Mouse (Mus musculus) layer of hippocampus, adult 9-10 months (tissue): ENCODE results near the gene Bspry.

Experiments
- DNase-seq: peaks from one replicate; pipeline ENCODE4 v3.0.0; 2022; ENCODE audit warnings: low spot score

The Bspry gene

DNA sequence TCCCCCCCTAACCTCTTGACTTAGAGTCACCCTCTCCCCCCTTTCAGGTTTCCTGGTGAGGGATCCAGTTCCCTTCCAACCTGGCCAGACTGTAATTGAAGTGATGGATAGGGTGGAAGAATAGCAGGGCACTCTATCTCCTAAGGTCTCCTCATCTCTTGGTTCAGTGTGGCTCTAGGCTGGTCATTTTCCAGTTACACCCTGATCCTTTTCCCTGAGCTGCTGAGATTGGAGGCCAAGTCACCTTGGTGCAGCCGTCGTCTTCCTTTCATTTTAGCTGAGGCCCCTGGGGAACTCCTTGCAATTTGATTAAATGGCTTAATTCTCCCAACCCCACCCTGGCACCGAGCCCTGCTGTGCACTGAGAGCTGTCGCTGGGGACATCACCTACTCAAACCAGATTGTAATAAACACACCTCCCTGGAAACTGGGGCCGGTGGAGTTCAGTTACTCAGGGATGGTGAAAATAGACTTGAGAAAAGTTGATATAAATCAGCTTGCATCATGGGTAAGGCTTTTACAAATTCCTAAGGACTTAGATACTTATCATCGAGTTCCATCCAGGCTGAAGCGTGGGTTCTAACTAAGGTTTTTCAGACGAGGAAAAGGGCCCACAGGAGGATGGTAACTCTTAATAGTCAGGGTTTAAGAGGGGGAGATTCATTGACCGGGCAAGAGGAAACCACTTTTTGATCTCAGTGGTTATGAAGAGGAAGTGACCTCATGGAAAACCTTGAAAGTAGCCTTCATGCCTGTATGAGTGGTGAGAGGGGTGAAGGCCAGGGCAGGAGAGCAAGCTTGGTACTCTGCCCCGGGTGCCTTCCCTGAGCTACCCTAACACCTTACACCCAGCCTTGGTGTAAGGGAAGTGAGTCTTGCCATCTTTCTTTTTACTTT, 1.1 kb downstream of the Bspry start:
- no peak for DNase-seq

DNA sequence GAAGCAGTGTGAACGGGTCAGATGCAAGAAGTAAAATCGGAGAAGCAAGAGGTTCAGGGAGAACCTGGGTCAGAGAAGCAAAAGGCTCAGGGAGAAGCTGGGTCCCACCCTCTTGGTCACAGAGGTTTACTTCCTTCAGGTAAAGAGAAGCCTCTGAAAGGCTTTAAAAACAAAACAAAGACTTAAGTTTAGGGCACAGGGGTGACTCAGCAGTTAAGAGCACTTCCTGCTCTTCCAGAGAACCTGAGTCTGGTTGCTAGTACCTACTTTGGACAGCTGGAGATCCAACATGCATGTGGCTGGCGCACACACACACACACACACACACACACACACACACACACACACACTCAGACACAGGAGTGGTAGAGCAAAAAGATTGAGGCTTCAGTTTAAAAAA, 5.1 kb downstream of the Bspry start:
- no peak for DNase-seq

DNA sequence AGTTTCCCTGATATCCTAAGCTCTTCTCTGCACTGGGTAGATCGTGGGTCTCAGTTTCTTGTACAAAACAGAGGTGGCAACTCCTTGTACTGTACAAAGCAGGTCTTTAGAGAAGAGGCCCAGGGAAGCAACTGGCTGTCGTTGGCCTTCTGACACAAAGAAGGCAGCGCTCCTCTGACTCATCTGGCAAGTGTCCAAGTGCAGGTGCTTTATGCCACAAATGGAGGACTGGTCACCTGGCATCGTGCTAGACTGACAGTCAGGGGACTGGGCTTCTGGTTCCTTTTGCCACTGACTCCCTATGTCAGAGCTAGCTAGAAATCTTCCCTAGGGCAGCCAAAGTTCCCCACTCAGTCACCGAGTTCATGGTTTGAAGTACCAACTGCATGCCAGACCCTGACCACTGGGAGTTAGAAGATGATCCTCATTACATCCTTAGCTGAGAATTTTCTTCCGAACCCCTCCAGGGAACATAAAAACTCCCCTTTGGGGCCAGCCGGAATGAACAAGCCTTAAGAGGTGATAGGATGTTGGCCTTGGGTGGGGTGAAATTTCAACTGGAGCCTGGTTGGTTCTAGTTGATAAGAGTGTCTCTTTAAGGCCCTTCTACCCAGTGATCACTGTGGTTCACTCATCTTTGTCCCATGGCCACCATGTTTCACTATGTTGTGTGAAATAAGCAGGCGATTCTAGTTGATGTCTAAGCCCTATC, 5.8 kb downstream of the Bspry start:
- DNase-seq, result no peak

DNA sequence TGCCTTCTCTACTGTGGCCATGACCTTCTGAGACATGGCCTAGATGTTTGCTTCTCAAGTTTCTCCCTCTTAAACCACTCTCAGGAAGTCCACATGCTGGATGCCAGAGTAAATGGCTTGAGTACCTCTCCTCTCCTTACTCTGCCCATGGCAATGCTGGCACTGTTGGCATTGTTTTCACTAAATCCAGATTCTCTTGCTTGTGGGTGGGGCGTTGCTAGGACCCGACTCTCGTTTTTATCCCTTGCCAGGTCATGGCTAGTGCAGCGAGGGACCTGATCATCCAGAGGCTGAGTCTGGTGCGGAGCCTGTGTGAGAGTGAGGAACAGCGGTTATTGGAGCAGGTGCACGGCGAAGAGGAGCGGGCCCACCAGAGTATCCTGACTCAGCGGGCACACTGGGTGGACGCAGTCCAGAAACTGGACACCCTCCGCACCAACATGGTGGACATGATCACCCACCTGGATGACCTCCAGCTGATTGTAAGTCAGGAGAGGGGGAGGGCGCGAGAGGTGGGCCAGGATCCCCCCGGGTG, 6.4 kb downstream of the Bspry start:
- no peak for DNase-seq

DNA sequence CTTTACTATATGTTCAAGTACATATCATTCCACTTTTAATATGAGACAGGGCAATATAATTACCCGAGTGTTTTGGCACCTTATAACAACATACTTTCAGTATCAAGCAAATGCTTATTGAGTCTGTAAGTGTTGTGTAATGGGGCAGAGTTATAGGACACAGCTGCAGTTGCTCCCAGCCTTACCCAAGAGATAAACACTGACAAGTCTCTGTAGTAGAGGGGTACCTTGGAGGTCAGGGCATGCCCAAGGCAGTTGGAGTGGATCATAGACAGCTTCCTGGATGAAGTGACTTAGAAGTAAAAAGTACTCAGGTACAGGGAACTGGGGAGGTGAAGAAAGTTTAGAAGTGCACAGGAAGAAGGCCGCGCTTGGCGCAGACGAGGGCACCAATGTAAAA, 7.3 kb downstream of the Bspry start:
- DNase-seq, result no peak

DNA sequence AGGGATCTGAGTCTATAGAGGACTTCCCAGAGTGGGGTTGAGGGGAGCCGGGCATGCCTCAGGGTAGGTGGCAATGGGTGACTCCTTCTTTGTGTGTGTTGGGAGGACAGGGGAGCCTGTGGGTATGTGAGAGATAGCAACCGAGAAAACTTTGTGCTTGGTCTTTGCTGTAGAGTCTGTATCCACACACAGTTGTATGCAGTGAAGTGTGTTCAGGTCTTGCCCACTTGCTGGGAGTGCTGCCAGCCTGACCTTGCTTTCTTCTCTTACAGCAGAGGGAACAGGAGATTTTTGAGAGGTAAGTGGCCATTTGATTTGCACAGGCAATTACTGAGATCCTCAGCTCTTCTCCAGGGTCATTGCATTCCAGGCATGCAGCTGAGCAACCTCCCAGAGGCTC, 8.1 kb downstream of the Bspry start:
- no peak for DNase-seq

DNA sequence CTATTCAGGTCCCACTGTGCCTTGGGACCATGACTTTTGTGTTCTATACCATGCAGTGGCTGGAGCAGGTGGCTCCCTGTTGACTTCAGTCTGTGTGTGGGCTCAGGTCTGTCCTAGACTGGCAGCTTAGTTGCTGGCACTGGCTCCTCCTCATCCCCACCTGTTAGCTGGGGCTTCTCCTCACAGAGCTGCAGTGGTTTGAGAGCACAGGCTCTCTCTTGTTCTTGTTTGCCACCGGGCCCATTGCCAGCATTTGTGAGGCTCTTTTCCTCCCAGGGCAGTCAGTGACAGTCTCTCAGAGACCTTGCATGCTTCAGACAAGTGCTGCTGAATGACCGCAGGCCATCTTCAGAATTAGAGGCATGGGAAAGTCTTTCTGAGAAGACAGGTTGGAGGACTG, 12.8 kb downstream of the Bspry start:
- DNase-seq, result no peak

DNA sequence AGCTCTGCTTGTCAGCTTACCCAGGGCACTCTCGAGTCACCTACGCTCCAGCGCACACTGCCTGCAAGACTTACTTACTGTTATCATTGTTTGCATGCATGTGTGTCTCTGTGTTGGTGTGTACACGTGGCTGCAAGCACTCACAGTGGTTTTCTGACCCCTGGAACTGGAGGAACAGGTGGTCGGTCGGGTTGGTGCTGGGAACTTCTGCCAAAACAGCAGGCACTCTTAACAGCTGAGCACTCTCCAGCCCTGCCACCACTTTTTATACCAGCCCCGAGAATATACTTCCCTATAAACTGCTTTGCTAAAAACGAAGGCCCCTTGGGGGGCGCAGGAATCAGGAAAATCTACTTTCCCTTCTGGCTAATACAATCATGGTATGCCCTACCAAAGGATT, 14.4 kb downstream of the Bspry start:
- DNase-seq, result no peak

DNA sequence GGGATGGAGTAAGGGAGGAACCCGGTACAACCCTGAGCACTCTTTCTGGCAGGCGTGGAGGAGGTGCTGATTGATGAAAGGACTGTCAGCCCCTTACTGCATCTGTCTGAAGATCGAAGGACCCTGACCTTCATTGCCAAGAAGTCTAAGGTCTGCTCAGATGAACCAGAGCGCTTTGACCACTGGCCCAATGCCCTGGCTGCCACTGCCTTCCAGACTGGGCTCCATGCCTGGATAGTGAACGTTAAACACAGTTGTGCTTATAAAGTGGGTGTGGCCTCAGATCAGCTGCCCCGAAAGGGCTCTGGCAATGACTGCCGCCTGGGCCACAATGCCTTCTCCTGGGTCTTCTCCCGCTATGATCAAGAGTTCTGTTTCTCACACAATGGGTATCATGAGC, 16.1 kb downstream of the Bspry start:
- DNase-seq, result no peak

DNA sequence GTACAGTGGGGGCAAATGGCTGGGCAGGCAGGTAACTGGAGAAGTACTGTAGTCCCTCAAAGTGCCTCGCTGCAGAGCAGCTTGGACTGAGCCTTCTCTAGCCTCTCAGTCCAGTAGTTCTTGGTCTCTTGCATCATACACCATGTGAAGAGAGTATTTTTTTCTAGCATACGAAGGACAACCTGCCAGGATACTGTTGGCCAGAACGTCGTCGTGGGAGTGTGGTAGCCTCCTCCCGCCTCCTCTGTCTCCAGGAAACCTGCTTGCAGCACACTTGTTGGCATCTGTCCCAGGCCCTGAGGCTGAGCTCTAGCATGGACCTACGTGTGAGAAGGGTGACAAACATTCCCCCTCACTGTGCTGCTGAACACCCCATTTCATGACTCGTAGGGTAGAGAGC, 17.0 kb downstream of the Bspry start:
- no peak for DNase-seq

DNA sequence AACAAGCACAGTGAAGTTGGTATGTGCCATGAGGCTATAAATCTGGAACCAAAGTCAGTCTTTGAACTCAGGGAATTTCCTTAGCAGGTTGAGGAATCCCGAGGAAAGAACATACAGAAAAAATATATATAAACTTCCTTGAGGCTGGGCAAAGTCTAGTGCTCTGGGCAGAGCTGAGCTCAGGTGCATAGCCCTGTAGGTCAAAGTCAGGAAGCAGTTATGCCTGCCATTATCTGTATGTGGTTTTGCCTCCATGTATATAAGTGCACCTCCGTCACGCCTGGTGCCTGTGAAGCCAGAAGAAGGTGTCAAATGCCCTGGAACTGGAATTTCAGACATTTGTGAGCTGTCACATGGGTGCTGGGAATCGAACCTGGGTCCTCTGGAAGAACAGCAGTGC, 20.9 kb downstream of the Bspry start:
- no peak for DNase-seq

DNA sequence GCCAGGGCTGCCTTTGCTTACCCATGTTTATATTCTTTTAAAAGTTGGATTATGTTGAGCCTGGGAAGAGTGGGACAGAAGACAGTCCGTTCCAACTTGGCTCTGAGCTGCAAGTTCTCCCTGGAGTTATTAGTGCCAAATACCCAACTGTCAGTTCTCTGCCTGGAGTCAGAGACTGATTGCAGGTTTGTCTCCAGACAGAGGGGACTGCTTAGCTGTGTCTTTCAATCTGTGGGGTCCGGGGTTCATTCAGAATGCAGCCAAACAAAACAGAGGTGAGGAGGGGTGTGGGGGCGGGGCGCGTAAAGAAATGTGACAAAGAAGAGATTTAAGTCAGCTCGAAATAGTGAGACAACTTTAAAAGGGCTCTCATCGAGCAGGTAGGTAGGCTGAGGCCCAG, 21.7 kb downstream of the Bspry start:
- no peak for DNase-seq

DNA sequence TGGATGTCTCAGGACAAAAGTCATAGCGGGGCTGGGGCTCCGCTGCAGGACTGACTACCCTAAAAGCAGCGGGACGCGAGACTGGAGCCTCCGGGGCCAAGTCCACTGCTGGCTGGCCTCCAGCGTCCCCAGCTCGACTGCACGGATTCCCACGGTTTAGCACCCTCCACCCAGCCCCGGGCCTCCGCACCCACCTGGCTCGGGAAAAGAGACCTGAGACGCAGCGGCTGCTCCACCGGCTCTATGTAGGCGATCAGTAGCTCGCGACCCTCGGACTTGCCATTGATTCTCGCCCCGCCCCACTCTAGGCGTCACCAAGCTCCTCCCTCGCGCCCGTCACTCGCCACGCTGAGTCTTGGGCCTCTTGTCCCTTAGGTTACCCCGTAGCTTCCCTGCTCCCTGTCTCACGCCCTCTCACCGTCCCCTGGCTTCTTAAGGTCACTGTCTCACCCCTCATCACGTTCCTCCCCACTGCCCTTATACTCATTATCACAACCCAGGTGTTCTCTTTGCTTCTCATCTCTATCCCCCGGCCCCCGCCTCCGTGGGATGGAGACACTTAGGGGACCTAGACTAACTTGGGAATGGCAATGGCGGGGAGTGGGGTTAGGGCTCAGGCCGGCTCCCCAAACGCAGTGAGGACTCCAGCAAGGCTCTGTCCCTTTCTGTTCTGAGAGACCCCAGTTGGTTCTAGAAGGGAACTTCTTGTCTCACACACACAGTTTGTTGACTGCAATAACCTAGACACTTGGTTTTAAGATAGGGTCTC, 22.3 kb downstream of the Bspry start:
- DNase-seq, result peak; percentile 80

DNA sequence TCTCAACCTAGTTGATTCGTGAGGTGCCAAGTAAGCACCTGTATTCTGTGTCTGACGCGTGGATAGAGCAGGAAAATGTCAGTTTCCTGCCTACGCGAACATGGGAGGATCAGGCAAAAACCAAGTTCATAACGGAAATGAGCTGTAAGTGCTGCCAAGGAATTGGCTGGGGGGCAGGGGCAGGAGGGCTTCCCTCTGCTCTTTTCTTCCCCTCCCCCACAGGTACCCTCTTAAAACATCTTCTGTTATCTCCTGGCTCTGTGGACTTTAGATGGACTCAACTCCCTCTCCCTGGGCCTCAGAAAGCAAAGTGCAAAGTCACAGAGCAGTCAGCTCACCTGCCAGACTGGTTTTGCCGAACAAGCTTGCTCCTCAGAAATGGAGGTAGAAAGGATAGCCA, 23.1 kb downstream of the Bspry start:
- DNase-seq, result no peak

DNA sequence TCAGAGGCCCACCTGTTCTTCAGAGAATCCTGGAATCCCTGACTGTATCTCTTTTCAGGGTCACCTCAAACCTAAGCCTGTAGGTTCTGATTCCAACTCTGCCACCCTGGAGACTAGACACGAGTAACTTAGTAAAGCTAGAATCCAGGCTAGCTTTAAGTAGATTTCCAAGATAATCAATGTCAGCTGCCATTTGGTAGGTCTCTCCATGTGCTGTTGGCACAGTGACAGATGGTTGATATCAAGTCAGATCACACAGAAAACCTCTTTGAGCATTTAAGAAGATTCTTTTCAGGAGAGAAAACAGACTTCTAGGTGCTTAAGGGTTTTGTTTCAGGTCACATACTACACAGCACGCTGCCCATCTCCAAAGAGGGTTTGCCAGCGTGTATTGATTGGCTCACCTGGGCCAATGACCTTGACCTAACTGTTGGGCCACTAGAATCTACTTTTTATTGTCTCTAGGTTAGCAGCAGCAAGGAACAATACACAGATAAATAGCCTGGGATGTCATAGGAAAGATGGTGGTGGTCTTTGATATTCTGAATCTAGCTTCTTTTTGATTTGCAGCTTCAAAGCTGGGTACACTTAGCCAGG, 23.6 kb downstream of the Bspry start, which contains the start of gene Hdhd3:
Hdhd3 (minus strand) TSS at position 94 of the 597 bp plus-strand sequence.
- DNase-seq, result no peak

DNA sequence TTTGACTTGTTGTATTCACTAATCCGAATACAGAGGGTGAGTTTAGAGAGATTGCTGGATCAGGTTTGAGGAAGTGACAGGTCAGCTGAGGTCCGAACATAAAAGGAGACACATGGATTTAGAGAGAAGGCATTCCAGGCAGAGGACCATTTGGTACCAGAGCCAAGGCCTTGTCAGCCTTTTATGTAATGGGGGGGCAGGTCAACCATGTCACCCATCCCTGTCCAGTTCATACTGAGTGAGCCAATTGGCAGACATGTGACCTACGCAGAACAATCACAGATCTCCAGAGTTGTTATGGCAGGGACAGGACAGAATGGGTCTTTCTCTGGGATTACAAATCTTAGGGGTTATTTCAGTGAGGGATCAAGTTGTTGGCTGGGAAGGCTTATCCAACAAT, 26.1 kb downstream of the Bspry start:
- DNase-seq, result no peak

DNA sequence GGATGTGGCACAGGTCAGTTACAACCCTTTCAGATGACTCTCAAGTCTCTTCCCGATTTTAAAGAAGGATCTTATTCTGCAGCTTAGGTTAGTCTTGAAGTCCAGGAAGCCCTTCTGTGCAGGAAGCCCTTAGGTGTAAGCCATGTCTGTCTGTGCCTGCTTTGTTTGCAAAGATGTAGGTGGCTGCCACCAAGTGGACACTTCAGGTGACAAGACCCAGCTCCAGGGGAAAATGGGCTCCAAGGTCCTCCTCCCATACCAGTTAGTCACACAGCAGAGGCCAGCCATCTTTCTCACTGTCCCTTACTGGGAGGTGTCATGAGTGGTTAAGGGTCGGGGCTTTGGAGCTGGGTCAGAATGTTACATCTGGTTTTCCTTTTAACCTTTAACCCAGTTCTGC, 26.9 kb downstream of the Bspry start:
- DNase-seq, result no peak

DNA sequence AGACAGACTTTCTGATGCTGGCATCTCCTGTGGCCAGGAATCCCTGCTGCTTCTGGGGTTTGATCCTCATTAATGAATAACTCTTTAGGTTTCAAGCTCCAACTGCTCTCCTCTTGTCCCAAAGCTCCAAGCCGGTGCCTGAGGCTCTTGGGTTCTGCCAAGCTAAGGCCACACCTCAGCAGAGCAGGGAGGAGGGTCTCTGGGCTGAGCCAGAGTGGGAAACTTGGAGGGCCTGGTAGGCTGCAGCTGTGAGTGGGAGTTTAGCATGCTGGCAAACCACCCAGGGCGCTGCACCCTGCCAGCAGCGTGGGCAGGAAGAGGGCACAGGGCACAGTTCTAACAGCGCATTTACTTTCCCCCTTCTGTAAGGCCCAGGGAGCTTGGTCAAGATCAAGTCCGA, 29.0 kb downstream of the Bspry start:
- DNase-seq, result no peak

DNA sequence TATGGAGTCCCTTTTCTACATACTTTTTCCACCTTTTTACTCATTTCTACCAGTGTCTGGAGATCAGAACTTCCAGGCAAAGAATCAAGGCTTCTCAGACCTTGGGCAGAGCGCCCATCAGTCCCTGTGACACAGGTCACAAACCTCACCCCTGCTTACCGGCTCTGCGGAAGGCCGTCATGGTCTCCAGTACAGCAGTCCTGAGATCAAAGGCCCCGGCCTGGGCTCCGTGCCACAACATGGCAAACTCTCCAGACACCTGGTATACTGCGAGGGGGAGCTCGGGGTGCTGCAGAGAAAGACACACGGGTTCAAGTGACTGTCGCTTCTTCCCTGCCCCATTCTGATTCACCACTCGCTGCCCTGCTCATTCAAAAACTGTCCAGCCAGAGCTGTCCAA, 30.1 kb downstream of the Bspry start:
- no peak for DNase-seq

DNA sequence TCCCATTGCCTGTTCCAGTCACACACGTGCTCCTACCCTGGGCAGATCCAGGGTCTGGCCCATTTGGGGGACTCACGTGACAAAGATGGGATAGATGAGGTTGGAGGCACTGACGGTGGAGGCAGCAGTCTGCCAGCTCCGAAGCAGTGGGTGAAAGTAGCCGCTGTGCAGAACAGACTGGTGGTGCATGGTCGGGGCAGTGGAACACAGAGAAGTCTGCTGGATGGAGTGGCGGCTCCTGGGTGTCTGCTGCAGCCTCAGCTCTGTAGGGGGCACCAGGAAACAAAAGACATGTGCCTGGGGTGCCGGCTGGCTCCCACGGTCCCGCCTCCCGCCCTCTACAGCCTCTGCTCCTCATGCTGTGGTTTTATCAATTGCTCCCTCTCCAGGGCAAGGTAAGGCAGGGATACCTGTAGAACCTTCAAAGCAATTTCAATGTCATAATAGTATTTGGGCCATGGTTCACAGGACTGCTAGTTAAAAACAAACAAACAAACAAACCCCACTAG, 34.2 kb downstream of the Bspry start:
- no peak for DNase-seq

DNA sequence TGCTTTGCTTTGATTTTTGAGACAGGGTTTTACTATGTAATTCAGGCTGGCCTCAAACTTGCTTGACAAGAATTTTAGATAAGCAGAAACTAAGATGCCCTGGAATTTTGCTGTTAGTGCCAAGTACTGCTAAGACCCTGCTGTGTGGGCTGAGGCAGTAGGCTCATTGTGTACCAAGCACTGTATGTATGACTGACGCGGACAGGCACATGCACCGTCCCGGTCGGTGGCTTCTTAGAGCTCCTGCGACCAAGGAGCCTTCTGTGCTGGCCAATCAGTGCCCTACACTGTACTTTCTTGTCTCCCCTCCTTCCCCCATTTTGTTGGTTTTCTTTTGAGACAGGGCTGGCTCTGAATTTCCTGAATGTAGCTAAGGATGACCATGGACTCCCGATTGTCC, 35.1 kb downstream of the Bspry start:
- DNase-seq, result no peak

DNA sequence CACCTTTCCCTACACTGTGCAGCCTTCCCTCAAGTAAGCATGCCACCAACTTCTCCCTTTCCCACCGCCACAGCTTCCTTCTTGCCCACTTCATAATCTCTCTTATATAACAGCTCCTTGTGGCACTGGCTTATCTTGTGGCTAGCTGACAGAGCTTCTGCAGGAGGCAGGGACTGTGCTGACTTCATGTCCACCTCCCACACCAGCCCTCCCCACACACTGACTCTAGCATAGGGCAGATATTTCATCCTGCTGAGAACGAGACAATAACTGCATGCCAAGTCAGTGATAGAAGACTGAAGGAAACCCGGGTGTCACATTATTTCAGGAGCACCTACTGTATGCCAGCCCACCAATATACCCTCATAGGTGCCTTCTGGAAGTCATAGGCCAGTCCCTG, 35.6 kb downstream of the Bspry start:
- DNase-seq, result no peak
